Mouse (Mus musculus) adrenal gland, postnatal 36 days (tissue): ENCODE data around the gene Eif3c. TPM values are rescaled to one million over a fixed set of nuclear protein-coding genes. Genes with fewer than 3 reads are reported as not detected.

Source experiments
- DNase-seq, 2 experiments: peaks; one replicate each; pipeline ENCODE4 v3.0.0; 2021; ENCODE audit warnings: mixed read lengths in 1 of 2
- long read RNA-seq, 2 experiments: library from polyadenylated mRNA; stranded (forward); transcript quantifications; one replicate each; pipeline ENCODE4 v2.0.0; 2021; ENCODE audit warnings: borderline sequencing depth in 2 of 2
- total RNA-seq, 2 experiments: library from RNA; stranded (reverse); gene quantifications; 2 replicates each; pipeline ENCODE4 v1.2.3; 2021

The Eif3c gene
- 100 to 1,000 TPM; 243 to 301 TPM for total RNA-seq
- long read RNA-seq, experiment 1, transcript Eif3c-201 (21 exons, 3,383 nt) = major isoform, 146 of 302 reads
- long read RNA-seq, experiment 1, partial matches to known transcripts = 148 of 302 reads
- long read RNA-seq, experiment 1, other reads (novel, unspliced or antisense) = 8 of 302 reads
- long read RNA-seq, experiment 2, transcript Eif3c-201 (21 exons, 3,383 nt) = major isoform, 62 of 72 reads
- long read RNA-seq, experiment 2, partial matches to known transcripts = 9 of 72 reads
- long read RNA-seq, experiment 2, other reads (novel, unspliced or antisense) = 1 of 72 reads

GRCm38 (mm10) chr7:126566094-126566765 is at the start of gene Eif3c:
TSS of gene Eif3c (minus strand) at chr7:126566411.
- DNase-seq = peak; percentile 88

DNA sequence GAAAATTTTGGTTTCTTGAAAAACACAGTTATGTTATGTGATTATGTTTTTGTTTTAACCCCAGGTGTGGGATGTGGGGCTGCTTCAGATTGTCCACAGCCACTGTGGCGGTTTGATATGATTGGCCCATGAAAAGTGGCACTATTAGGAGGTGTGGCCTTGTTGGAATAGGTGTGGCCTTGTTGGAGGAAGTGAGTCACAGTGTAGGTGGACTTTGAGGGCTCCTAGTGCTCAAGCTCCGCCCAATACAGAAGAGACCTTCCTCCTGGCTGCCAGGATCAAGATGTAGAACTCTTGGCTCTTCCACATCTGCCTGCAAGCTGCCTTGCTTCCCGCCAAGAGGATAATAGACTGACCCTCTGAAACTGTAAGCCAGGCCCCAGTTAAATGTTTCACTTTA is 46.5 kb upstream of the Eif3c start:
- no peak for DNase-seq

DNA sequence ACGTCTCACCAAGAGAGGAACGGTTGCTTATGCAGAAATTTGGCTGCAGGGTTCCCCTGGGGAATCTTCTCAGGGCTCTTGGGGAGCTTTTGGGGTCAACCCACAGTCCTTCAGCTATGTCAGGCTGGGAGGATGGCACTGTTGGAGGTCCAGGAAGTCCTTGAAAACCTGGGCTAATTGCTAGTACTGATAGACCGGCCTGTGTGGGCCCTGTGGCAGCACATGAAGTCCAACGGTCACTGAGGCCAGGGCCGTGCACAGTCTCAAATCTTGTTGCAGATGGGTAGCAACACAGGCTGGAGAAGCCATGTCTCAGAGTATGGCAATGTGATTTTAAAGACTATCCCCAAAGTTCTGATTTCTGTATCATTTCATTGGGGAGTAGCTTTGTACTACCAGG is 41.6 kb upstream of the Eif3c start:
- no peak for DNase-seq

- DNase-seq = peak; percentile 55 to 60
Measured at GRCm38 (mm10) chr7:126607064-126607463, 40.9 kb upstream of the Eif3c start.

DNA sequence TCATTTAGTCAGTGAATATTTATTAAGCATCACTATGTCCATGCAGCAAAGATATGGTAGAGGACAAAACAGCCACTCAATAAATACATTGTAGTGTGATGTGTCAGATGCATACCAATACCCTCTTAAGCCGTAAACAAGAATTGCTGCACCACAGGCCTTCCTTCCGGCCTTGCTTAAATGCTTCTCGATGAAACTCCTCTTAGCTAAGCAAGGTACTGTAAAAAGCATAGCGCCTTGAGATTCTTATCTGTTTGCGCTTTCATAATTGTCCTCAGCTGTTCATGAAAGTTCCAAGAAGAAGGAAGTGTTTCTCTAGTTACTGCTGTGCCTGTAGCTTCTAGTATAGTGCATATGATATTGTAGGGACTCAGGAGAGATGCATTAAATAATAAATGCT is 40.4 kb upstream of the Eif3c start:
- DNase-seq = no peak

- no peak for DNase-seq
Measured at GRCm38 (mm10) chr7:126602650-126603049, 36.4 kb upstream of the Eif3c start.

GRCm38 (mm10) chr7:126601896-126602295 is 35.7 kb upstream of the Eif3c start:
- DNase-seq = no peak

DNA sequence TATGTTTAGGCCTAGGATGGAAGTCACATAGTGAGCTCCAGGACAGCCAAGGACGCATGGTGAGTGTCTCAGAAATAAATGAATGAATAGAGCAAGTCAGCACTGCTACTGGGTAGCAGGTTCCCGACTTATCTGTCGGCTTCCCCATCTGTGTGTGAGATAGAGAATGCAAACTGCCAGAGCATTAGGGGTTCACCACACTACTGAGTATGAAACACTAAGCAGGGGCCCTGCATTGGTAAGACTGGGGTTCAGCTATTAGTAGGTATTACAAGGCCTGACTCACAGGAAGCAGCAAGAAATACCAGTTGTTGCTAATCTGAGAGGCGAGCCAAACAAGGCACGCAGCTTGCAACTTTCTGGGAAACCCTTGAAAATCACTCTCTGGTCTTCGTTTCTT is 32.7 kb upstream of the Eif3c start:
- DNase-seq = no peak

DNA sequence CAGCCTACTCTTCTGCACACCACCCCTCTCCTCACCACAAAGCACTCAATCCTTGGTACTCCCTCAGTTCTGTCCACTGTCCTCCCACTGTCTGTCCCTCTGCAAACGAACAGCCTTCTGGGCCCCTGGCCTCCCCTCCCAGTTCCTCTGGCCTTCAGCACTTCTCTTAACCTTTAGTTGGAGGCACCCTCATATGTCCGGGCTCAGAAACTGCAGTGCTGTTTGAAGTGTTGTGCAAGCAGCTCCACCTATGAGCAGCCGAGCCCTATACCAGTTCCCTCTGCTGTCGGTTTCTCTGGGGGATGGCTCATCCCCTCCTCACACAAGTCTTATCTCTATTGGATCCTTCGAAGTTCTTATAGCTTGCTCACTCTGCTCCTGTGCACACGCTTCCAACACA is 30.2 kb upstream of the Eif3c start:
- no peak for DNase-seq

GRCm38 (mm10) chr7:126595890-126596289 is 29.7 kb upstream of the Eif3c start:
- no peak for DNase-seq

DNA sequence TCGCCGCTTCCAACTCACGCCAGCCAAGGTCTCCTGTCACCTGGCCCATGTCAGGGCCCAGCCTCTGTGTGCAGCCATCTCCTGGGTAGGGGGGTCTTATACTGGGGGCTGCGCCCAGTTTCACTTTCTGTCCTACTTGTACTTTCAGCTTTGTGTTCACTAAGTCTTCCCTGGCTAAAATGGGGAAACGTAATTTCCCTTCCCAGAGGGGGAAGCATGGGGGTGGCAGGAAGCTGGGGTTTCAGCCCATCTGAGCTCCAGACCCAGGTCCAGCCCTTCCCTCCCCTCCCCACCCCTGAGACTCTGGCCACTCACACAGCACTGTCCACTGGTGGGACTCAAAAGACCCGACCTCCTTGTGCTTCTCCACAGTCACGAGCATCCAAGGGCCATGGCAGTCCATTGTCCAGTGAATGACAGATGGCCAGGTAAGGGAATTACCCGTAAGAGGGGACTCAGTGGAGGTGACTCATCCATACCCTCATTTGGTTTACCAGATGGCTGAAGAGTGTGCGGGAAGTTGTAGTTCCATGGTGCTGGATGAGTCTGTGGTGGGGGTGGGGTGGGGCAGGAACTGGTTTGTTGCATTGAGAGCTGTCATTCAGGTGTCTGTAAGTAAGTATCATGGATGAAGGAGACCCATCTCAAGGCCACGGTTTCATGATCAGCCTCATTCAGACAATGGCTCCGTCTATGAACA is 28.8 kb upstream of the Eif3c start, which contains the start of gene Il27:
Gene Il27, minus strand, starts transcription at position 80 of the 700 bp plus-strand sequence.
- no peak for DNase-seq

GRCm38 (mm10) chr7:126587779-126588178 is 21.6 kb upstream of the Eif3c start:
- peak; percentile 59 to 74 for DNase-seq

DNA sequence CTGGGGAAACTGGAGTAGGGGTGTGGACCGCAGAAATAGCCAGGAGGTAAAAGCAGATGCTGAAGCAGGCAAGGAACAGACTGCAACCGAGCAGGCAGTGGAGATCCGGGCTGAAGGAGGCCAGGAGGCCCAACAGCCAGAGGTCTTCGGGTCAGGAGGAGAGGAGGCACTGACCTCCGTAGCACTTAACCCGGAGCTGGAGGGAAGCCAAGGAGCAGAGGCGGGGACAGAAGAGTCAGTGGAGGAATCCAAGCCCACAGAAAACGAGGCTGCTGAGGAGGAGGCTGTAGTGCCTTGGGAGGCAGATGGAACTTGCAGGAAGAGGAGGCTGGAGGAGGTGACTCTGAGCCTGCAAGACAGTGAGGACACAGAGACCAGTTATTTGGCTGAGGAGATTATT is 20.6 kb upstream of the Eif3c start:
- peak; percentile 34 to 59 for DNase-seq

DNA sequence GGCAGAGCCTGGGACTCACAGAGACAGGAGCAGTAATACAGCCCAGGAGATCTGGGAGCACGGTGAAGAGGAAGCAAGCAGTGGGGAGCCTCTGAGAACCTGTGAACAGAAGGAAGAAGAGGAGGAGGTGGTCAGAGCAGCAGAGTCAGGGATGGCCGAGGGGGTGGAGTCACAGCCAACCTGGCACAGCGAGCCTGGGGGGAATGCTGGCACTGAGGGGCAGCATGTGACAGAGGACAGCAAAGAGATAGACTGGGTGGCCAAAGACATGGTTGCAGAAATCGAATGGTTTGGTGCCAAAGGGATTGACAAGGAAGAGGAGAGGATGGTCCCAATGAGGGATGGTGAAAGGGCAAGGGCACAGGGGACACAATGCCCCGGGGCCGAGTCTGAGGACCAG is 19.5 kb upstream of the Eif3c start, which contains the start of gene Cln3:
Gene Cln3, minus strand, starts transcription at position 101 of the 400 bp plus-strand sequence.
- DNase-seq = no peak

GRCm38 (mm10) chr7:126584506-126584977 is 18.3 kb upstream of the Eif3c start, which contains the start of gene Apobr:
TSS of gene Apobr (plus strand) at chr7:126584942.
- DNase-seq = no peak

DNA sequence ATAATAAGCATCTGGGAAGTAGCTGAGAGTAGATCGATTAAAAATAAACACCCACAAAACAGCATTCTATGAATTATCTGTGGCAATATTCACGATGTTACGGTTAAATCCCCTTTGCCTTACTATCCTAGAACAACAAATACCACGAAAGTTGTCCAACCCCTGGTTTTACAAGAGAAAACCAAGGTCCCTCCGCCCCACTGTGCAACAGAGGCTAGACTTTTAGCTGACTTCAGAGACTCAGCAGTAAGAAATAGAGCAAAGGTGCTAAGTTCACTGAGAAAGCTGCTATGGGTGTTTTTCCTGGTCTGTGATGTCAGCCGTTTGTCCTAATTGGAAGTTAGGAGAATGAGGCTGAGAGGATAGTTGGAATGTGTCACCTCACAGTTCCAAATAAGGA is 17.6 kb upstream of the Eif3c start:
- no peak for DNase-seq

DNA sequence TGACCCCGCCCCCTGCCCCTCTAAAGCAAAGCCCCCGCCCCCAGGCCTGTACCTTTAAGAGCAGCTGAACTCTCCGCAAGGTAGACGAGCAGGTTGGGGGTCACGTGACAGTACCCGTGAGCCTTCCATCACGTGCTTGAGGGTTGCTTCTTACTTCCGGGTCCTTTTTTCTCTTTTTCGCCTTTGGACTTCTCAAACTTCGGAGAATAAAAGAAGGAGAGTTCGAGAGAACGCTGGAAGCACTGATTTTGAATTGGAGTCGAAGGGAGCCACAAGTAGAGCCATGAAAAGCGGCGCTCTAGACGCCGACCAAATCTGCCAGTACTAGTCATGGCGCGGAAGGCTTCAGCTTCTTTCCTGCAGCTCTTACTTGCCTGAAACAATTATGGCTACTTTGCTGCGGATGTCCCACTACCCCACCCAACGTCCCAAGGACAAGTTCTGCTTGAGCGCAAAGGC is 17.1 kb upstream of the Eif3c start:
- DNase-seq = peak; percentile 88 to 92

DNA sequence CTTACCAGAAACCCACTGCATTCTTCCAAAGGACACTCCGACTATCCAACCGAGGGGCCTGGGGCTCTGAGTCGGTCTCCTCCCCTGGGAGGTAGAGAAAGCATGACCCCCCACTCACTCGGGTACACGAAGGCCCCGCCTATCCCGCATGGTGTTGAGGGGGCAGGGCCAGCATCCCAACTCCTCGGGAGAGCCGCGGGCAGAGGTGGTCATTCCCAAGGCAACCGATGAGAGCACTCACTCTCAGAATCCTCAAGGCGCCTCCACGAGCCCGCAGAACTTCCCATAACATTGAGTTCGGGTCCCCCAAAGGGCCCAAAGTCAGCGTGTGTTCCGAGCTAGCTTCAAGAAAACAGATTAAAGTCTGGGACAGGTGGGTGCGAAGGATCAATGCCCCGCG is 16.5 kb upstream of the Eif3c start:
- DNase-seq = peak; percentile 33 to 65

DNA sequence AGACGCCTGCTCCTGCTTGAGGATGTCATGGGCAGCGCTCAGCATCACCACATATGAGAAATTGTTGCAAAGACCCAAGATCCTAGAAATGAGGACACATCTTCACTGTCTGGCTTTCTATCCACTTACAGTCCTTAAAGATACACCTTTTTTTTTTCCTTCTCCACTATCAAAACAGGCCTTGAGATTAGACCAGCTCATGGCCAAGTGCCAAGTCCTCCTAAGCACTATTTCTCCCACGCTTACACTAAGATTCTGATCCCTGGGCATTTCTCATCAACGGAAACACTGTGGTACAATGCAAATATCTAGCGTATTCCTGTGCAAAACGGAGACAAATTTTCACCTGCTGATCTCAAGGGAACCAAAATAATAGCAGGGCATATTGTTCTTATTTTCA is 15.4 kb upstream of the Eif3c start:
- no peak for DNase-seq

GRCm38 (mm10) chr7:126579172-126579571 is 13.0 kb upstream of the Eif3c start:
- peak; percentile 50 to 65 for DNase-seq

DNA sequence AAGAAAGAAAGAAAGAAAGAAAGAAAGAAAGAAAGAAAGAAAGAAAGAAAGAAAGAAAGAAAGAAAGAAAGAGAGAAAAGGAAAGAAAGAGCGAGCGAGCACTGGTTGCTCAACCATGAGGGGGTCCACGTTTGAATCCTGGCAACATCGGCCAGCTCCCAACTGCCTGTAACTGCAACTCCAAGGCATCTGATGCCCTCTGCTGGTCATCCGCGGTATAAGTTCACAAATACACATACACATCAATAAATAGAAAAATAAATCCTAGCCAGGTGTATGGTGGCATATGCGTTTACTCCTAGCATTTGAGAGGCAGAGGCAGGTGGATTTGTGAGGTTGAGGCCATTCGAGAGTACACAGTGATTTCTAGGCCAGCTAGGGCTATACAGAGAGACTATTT is 10.7 kb upstream of the Eif3c start:
- DNase-seq = peak; percentile 63 to 68

DNA sequence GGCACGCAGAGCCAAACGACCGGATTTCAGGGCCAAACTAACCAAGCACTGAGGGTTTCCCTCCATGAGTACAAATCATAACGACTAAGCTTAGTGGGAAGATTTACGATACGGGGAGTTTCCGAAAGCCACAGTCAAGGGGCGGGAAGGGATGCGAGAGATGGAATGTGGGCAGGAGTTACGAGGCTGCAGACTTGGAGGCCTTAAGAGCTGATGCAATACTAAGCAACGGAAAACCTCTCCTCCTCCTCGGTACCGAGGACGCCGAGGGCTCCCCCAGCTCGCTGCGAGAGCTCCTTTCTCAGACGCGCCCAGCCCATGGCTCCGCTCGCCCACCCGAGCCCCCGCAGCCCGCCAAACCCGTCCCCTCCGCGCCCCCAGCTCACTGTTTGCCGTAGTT is 518 bp downstream of the Eif3c start:
- peak; percentile 56 to 59 for DNase-seq

- DNase-seq = no peak
Measured at GRCm38 (mm10) chr7:126556635-126557034, 9.6 kb downstream of the Eif3c start.
